Comparison of ENCODE assay signal across 23 mouse cellular contexts in genomic region chr15:99731167-99731566, GRCm38 (mm10). TPM values are rescaled to one million over a fixed set of nuclear protein-coding genes. Genes with fewer than 3 reads are reported as not detected.
"Had no signal": no experiment of that assay in that cellular context is flagged by ENCODE, and none has a peak within 500 bp of the region (broad histone marks: within the 10 kb centered on the region; RNA-seq: fewer than 3 reads in every experiment).

No protein-coding gene starts in this region.

- H3K9me3 ChIP-seq: midbrain, embryonic 10.5 days; midbrain, embryonic 15.5 days; neural tube, embryonic 12.5 days; stomach, embryonic 15.5 days had no signal

- H3K9ac ChIP-seq: lung, embryonic 14.5 days; midbrain, embryonic 12.5 days; midbrain, embryonic 15.5 days; neural tube, embryonic 12.5 days; stomach, embryonic 15.5 days had no signal

- H3K27me3 ChIP-seq: midbrain, embryonic 12.5 days; midbrain, embryonic 15.5 days; neural tube, embryonic 12.5 days; stomach, embryonic 15.5 days had no signal

- DNase-seq: lung, adult 18-20 months; lung, embryonic 14.5 days; lung, postnatal 10 days; lung, postnatal 4 days; right cerebral cortex, postnatal 14 days; thymus, adult 2 months; thymus, postnatal 25 days; thymus, postnatal 4 days had no signal

- H3K27ac ChIP-seq: midbrain, embryonic 10.5 days; midbrain, embryonic 12.5 days; midbrain, embryonic 15.5 days; neural tube, embryonic 12.5 days; stomach, embryonic 15.5 days; stomach, postnatal 0 days had no signal

- H3K4me3 ChIP-seq: midbrain, embryonic 10.5 days; midbrain, embryonic 12.5 days; midbrain, embryonic 15.5 days; neural tube, embryonic 12.5 days; stomach, embryonic 15.5 days had no signal

- H3K4me2 ChIP-seq: lung, embryonic 14.5 days; midbrain, embryonic 12.5 days; midbrain, embryonic 15.5 days; neural tube, embryonic 12.5 days; stomach, embryonic 15.5 days had no signal

- ATAC-seq: midbrain, embryonic 15.5 days had no signal

RNA-seq across cellular contexts. Expression of gene Gpd1, which starts 13.9 kb away (rescaled TPM):
- total RNA-seq: neutrophil, adult 5-6 weeks had no signal

RNA-seq across cellular contexts. Expression of gene Gm17349, which starts 25.9 kb away (rescaled TPM):
- total RNA-seq: megakaryocyte, adult 5-6 weeks; megakaryocyte-erythroid progenitor cell, adult 5-6 weeks; midbrain, postnatal 0 days; monocyte, adult 5-6 weeks; neutrophil, adult 5-6 weeks had no signal
- polyA plus RNA-seq: liver, embryonic 16.5 days; lung, embryonic 14.5 days; lung, embryonic 16.5 days; midbrain, embryonic 10.5 days; midbrain, embryonic 12.5 days; midbrain, embryonic 15.5 days; midbrain, postnatal 0 days; neural tube, embryonic 12.5 days; neural tube, embryonic 14.5 days; stomach, embryonic 15.5 days; testis, adult 2 months; thymus, adult 2 months had no signal
